Mouse (Mus musculus) splenic B cell, adult 2 months (primary cell): ENCODE data around the gene AI661453.

ENCODE experiments used
- DNase-seq: peaks from one replicate; pipeline ENCODE4 v3.0.0-alpha.2; 2011; ENCODE audit warnings: low read depth, low spot score
- H3K27me3 ChIP-seq: 2 replicates; pipeline ENCODE4 v1.6.1; 2012; ENCODE audit warnings: mild to moderate bottlenecking, low read length, moderate library complexity, mixed read lengths; ENCODE audit not compliant: control insufficient read depth, poor library complexity, insufficient read depth, severe bottlenecking
- H3K36me3 ChIP-seq: 2 replicates; pipeline ENCODE4 v1.6.1; 2012; ENCODE audit warnings: mild to moderate bottlenecking, low read length, moderate library complexity, mixed read lengths; ENCODE audit not compliant: control insufficient read depth, poor library complexity, insufficient read depth, severe bottlenecking

Gene AI661453

GRCm38 (mm10) chr17:47450239-47450638, 13.8 kb downstream of the AI661453 start:
- Histone ChIP-seq H3K27me3 (no peaks in the 10 kb centered on the region), H3K36me3 (no peaks in the 10 kb centered on the region)
- no peak for DNase-seq

- Histone ChIP-seq H3K36me3 (no peaks in the 10 kb centered on the region), H3K27me3 (no peaks in the 10 kb centered on the region)
- DNase-seq, result no peak
These were observed 14.6 kb downstream of the AI661453 start for GRCm38 (mm10) chr17:47450880-47451565.

- no peaks in the 10 kb centered on the region for H3K36me3 ChIP-seq
- DNase-seq, result no peak
- no peaks in the 10 kb centered on the region for H3K27me3 ChIP-seq
These were observed 16.5 kb downstream of the AI661453 start for GRCm38 (mm10) chr17:47452886-47453285.

GRCm38 (mm10) chr17:47454675-47455074, 18.3 kb downstream of the AI661453 start:
- no peaks in the 10 kb centered on the region for H3K36me3 ChIP-seq
- no peak for DNase-seq
- no peaks in the 10 kb centered on the region for H3K27me3 ChIP-seq

- Histone ChIP-seq H3K36me3 (no peaks in the 10 kb centered on the region), H3K27me3 (no peaks in the 10 kb centered on the region)
- DNase-seq, result no peak
These were observed 21.9 kb downstream of the AI661453 start for GRCm38 (mm10) chr17:47458310-47458709.

- DNase-seq, result no peak
- Histone ChIP-seq H3K36me3 (no peaks in the 10 kb centered on the region), H3K27me3 (no peaks in the 10 kb centered on the region)
These were observed 22.5 kb downstream of the AI661453 start for GRCm38 (mm10) chr17:47458936-47459335.

GRCm38 (mm10) chr17:47459341-47459919, 23.0 kb downstream of the AI661453 start:
- Histone ChIP-seq H3K36me3 (no peaks in the 10 kb centered on the region), H3K27me3 (no peaks in the 10 kb centered on the region)
- no peak for DNase-seq

GRCm38 (mm10) chr17:47461688-47462087, 25.3 kb downstream of the AI661453 start:
- H3K36me3 ChIP-seq, result no peaks in the 10 kb centered on the region
- DNase-seq, result no peak
- no peaks in the 10 kb centered on the region for H3K27me3 ChIP-seq

- DNase-seq, result no peak
- Histone ChIP-seq H3K27me3 (no peaks in the 10 kb centered on the region), H3K36me3 (no peaks in the 10 kb centered on the region)
These were observed 25.8 kb downstream of the AI661453 start for GRCm38 (mm10) chr17:47462209-47462608.

GRCm38 (mm10) chr17:47462728-47463388, 26.4 kb downstream of the AI661453 start:
- Histone ChIP-seq H3K36me3 (no peaks in the 10 kb centered on the region), H3K27me3 (no peaks in the 10 kb centered on the region)
- DNase-seq, result no peak

- Histone ChIP-seq H3K27me3 (no peaks in the 10 kb centered on the region), H3K36me3 (no peaks in the 10 kb centered on the region)
- no peak for DNase-seq
These were observed 28.0 kb downstream of the AI661453 start for GRCm38 (mm10) chr17:47464248-47464965.

- DNase-seq, result no peak
- Histone ChIP-seq H3K27me3 (no peaks in the 10 kb centered on the region), H3K36me3 (no peaks in the 10 kb centered on the region)
These were observed 28.6 kb downstream of the AI661453 start for GRCm38 (mm10) chr17:47465016-47465415.

GRCm38 (mm10) chr17:47466284-47466683, 29.9 kb downstream of the AI661453 start:
- no peak for DNase-seq
- no peaks in the 10 kb centered on the region for H3K36me3 ChIP-seq
- no peaks in the 10 kb centered on the region for H3K27me3 ChIP-seq

- Histone ChIP-seq H3K27me3 (no peaks in the 10 kb centered on the region), H3K36me3 (no peaks in the 10 kb centered on the region)
- no peak for DNase-seq
These were observed 31.2 kb downstream of the AI661453 start for GRCm38 (mm10) chr17:47467659-47468058.

GRCm38 (mm10) chr17:47468063-47468462, 31.6 kb downstream of the AI661453 start:
- DNase-seq, result no peak
- H3K36me3 ChIP-seq, result no peaks in the 10 kb centered on the region
- no peaks in the 10 kb centered on the region for H3K27me3 ChIP-seq
